In the genomic region with DNA sequence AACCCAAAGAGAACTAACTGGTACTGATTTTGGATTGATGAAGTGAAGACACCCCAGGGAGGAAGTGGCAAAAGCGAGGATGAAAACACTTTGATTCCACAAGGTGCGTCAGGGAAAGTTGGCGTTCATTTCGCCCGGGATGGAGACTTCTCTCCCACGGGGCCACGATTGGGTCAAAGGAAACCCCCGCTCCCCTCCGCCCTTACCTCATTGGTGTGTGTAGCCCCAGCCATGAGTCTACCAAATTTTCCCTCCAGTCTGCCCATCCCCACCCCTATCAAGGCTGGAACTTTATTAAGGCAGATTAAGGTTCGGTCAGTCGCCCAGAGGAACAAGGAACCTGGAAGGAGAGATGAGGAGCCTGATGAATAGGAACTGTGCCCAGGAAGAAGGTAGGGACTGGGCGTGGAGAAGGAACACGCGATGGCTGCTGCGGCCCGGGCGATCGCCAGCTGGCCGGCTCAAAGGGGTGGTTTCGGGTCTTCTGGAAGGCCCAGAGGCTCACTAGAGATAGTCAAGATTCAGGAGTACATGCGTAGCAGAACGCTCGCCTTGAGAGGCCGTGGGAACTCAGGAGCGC, we compare ENCODE assay signal across 8 mouse cellular contexts. TPM values are rescaled to one million over a fixed set of nuclear protein-coding genes. Genes with fewer than 3 reads are reported as not detected.
DNase-seq lines count a peak whose midpoint lies in the region; ATAC-seq and TF ChIP-seq lines count a peak whose summit lies in the region.

A gene (plus strand): TSS at position 287 of the 580 bp plus-strand sequence.

- no peak for TF ChIP-seq CTCF in heart, adult 2 months (IDR thresholded peaks at IDR 0.05)
- no peak for TF ChIP-seq CTCF in E14TG2a.4 (conservative IDR thresholded peaks at IDR 0.05; ENCODE audit: low read length)

- no peaks in the 10 kb centered on the region for H3K27me3 ChIP-seq in heart, adult 2 months (ENCODE audit: control insufficient read depth, insufficient read depth, low read length)
- H3K27me3 ChIP-seq in E14TG2a.4 (ENCODE audit: insufficient read depth, low read length) = no peaks in the 10 kb centered on the region
- H3K27me3 ChIP-seq in limb, embryonic 11.5 days (ENCODE audit: control insufficient read depth, insufficient read depth, low read length) = no peaks in the 10 kb centered on the region
- H3K27me3 ChIP-seq in neural tube, embryonic 15.5 days (replicated peaks) = no peaks in the 10 kb centered on the region

- H3K9me3 ChIP-seq in E14TG2a.4 (ENCODE audit: low read length) = no peaks in the 10 kb centered on the region
- no peaks in the 10 kb centered on the region for H3K9me3 ChIP-seq in limb, embryonic 11.5 days (ENCODE audit: control insufficient read depth, low read length)
- no peaks in the 10 kb centered on the region for H3K9me3 ChIP-seq in neural tube, embryonic 15.5 days (replicated peaks)

- H3K4me1 ChIP-seq in heart, adult 2 months (ENCODE audit: control insufficient read depth, insufficient read depth, low read length) = peaks cover 12% of the 10 kb centered on the region
- H3K4me1 ChIP-seq in E14TG2a.4 (replicated peaks; ENCODE audit: low read depth, low read length) = peaks cover 84% of the 10 kb centered on the region
- peaks cover 6% of the 10 kb centered on the region; the same call in 1 of the 2 replicates for H3K4me1 ChIP-seq in limb, embryonic 11.5 days (ENCODE audit: control insufficient read depth, insufficient read depth, low read length)
- H3K4me1 ChIP-seq in neural tube, embryonic 15.5 days = peaks cover 39% of the 10 kb centered on the region

- no peak for TF ChIP-seq EP300 in heart, adult 2 months (IDR thresholded peaks at IDR 0.05; ENCODE audit: insufficient read depth, low read depth, low read length)

- H3K27ac ChIP-seq in heart, adult 2 months = peak within 1 kb of the TSS; percentile 94
- peak within 1 kb of the TSS; percentile 59 for H3K27ac ChIP-seq in limb, embryonic 11.5 days (replicated peaks; ENCODE audit: low read depth, low read length)
- peak within 1 kb of the TSS; percentile 90 for H3K27ac ChIP-seq in neural tube, embryonic 15.5 days (replicated peaks)

- DNase-seq in heart, adult 2 months = no peak
- no peak for DNase-seq in heart, adult 9 months (ENCODE audit: low spot score in 2 of 2)
- DNase-seq in heart, postnatal 36 days = peak in 1 of 2 experiments; percentile 12
- no peak for DNase-seq in limb, embryonic 11.5 days (ENCODE audit: low spot score)
- DNase-seq in cerebellum, adult 9-11 months = no peak

- no peak for TF ChIP-seq POLR2A in heart, adult 2 months (IDR thresholded peaks at IDR 0.05; ENCODE audit: insufficient read depth, low read depth, low read length)

- 5% methylated on average over 25 of the region's 25 CpGs for WGBS in heart, adult 2 months
- 2% methylated on average over 25 of the region's 25 CpGs for WGBS in limb, embryonic 11.5 days
- WGBS in neural tube, embryonic 15.5 days = 3% methylated on average over 25 of the region's 25 CpGs

- peaks cover 8% of the 10 kb centered on the region for H3K36me3 ChIP-seq in heart, adult 2 months (ENCODE audit: control insufficient read depth, insufficient read depth, low read length)
- H3K36me3 ChIP-seq in E14TG2a.4 (ENCODE audit: insufficient read depth, low read length) = peaks cover 32% of the 10 kb centered on the region
- peaks cover 7% of the 10 kb centered on the region; the same call in 1 of the 2 replicates for H3K36me3 ChIP-seq in limb, embryonic 11.5 days (ENCODE audit: control insufficient read depth, insufficient read depth, low read length)
- H3K36me3 ChIP-seq in neural tube, embryonic 15.5 days = no peaks in the 10 kb centered on the region

- peak within 1 kb of the TSS; percentile 74 for H3K9ac ChIP-seq in heart, adult 2 months (ENCODE audit: low read depth, low read length)
- peak within 1 kb of the TSS; percentile 84 for H3K9ac ChIP-seq in limb, embryonic 11.5 days (ENCODE audit: low read length)
- H3K9ac ChIP-seq in neural tube, embryonic 15.5 days (replicated peaks) = peak within 1 kb of the TSS; percentile 90

- peak within 1 kb of the TSS; percentile 96 for H3K4me3 ChIP-seq in heart, adult 2 months
- H3K4me3 ChIP-seq in E14TG2a.4 (replicated peaks; ENCODE audit: low read length) = peak within 1 kb of the TSS; percentile 96
- peak within 1 kb of the TSS; percentile 83 for H3K4me3 ChIP-seq in limb, embryonic 11.5 days (ENCODE audit: low read depth, low read length)
- H3K4me3 ChIP-seq in neural tube, embryonic 15.5 days (replicated peaks) = peak within 1 kb of the TSS; percentile 86

- ATAC-seq in erythroid progenitor cell, adult 5-6 weeks (replicated peaks; ENCODE audit: low FRiP score, poor library complexity, severe bottlenecking) = peak; percentile 44; the same call in 1 of the 2 replicates
- ATAC-seq in limb, embryonic 11.5 days (ENCODE audit: insufficient number of reproducible peaks, low FRiP score, low TSS enrichment, low read depth) = peak; percentile 49
- ATAC-seq in neural tube, embryonic 15.5 days (ENCODE audit: low FRiP score) = peak; percentile 58

- peak within 1 kb of the TSS; percentile 80 for H3K4me2 ChIP-seq in limb, embryonic 11.5 days (ENCODE audit: low read depth, severe bottlenecking)
- H3K4me2 ChIP-seq in neural tube, embryonic 15.5 days = peak within 1 kb of the TSS; percentile 71

- no peaks in the 10 kb centered on the region for H3K79me2 ChIP-seq in heart, adult 2 months (replicated peaks; ENCODE audit: control insufficient read depth, insufficient read depth, low read length)

- intact Hi-C loops in heart, adult 2 months (cut with DNase I) = loop anchor here (5.0 kb wide), 2 partner anchors 40 to 80 kb away; a partner anchor contains a TSS
- intact Hi-C loops in heart, postnatal 36 days (cut with DNase I) = no loop called here

RNA-seq across cellular contexts. Expression of the gene that starts here (rescaled TPM):
- 10 to 100 TPM; 43.4 to 65.9 TPM for total RNA-seq in heart, adult 2 months (2021)
- 69.5 and 84.1 TPM in 2 replicates for polyA plus RNA-seq in heart, adult 2 months (2012; rRNA removed)
- 0.72 and 1.7 TPM in 2 replicates for total RNA-seq in erythroid progenitor cell, adult 5-6 weeks (2015; ENCODE audit: low replicate concordance)
- total RNA-seq in erythroid progenitor cell, adult 5-6 weeks (2017; ENCODE audit: low replicate concordance) = 0.64 and 2.2 TPM in 2 replicates
- total RNA-seq in heart, postnatal 36 days (2021) = 10 to 100 TPM; 51.7 to 66.5 TPM
- 11.6 and 12.8 TPM in 2 replicates for polyA plus RNA-seq in limb, embryonic 11.5 days (2014; fragmentation: Nextera tagmentation; extraction: Ambion mirVana)
- 15.0 and 16.1 TPM in 2 replicates for polyA plus RNA-seq in neural tube, embryonic 15.5 days (2015; fragmentation: Nextera tagmentation; extraction: Ambion mirVana)

Comparison
In these comparisons a context has a peak if more than half of its experiments do, and no peak if none do; other contexts are left out.
1. RNA of the gene that starts here (total RNA-seq): 51.7 to 66.5 TPM in heart, postnatal 36 days and 43.4 to 65.9 TPM in heart, adult 2 months; 0.64 to 2.2 TPM in erythroid progenitor cell, adult 5-6 weeks; every median in the first group is over 10 times any median in the second.
2. Peak in every context shown above with its lines, with median percentiles within 50 percentile points of each other: H3K27ac ChIP-seq, H3K4me3 ChIP-seq, H3K9ac ChIP-seq and ATAC-seq.